Mouse (Mus musculus): ENCODE results near the gene Srrm1.

GRCm38 (mm10) chr4:135395375-135395774 lies 42.3 kb upstream of the Srrm1 start:
- TF ChIP-seq CTCF (IDR thresholded peaks at IDR 0.05) = no peak
- TF ChIP-seq POLR2A (IDR thresholded peaks at IDR 0.05; ENCODE audit: insufficient read depth, low read depth, low read length) = no peak
- no peak for TF ChIP-seq EP300 (IDR thresholded peaks at IDR 0.05; ENCODE audit: insufficient read depth, low read depth, low read length)
